Mouse (Mus musculus): ENCODE data around the gene Tpp1. TPM values are rescaled to one million over a fixed set of nuclear protein-coding genes. Genes with fewer than 3 reads are reported as not detected.
"Not testable (repeated sequence)": the region's sequence is repeated elsewhere in the genome, so short reads cannot be mapped to it uniquely, and the experiment has no call there.

Gene Tpp1
- polyA plus RNA-seq, 1 experiment = 93.2 TPM

GRCm38 (mm10) chr7:105767729-105768165, 15.7 kb upstream of the Tpp1 start:
- TF ChIP-seq POLR2A (IDR thresholded peaks at IDR 0.05; ENCODE audit: extremely low read depth, insufficient read depth, low read length) (no peak), CTCF (IDR thresholded peaks at IDR 0.05; ENCODE audit: extremely low read depth, insufficient read depth, low read length) (no peak)
- Histone ChIP-seq H3K27ac (ENCODE audit: insufficient read depth, low read length) (no peak overlapping the region), H3K4me3 (ENCODE audit: insufficient read depth, low read length) (no peak overlapping the region), H3K4me1 (ENCODE audit: control insufficient read depth, insufficient read depth, low read length) (peaks cover 3% of the 10 kb centered on the region; the same call in 1 of the 2 replicates)

- H3K4me3 ChIP-seq (ENCODE audit: insufficient read depth, low read length) = no peak overlapping the region
- no peak overlapping the region for H3K27ac ChIP-seq (ENCODE audit: insufficient read depth, low read length)
- TF ChIP-seq POLR2A (IDR thresholded peaks at IDR 0.05; ENCODE audit: extremely low read depth, insufficient read depth, low read length) (no peak), CTCF (IDR thresholded peaks at IDR 0.05; ENCODE audit: extremely low read depth, insufficient read depth, low read length) (no peak)
- H3K4me1 ChIP-seq (ENCODE audit: control insufficient read depth, insufficient read depth, low read length) = peaks cover 3% of the 10 kb centered on the region; the same call in 1 of the 2 replicates
Observed at GRCm38 (mm10) chr7:105764331-105764730, 12.3 kb upstream of the Tpp1 start.

GRCm38 (mm10) chr7:105762517-105763270, 10.7 kb upstream of the Tpp1 start:
- TF ChIP-seq POLR2A (IDR thresholded peaks at IDR 0.05; ENCODE audit: extremely low read depth, insufficient read depth, low read length) (no peak), CTCF (IDR thresholded peaks at IDR 0.05; ENCODE audit: extremely low read depth, insufficient read depth, low read length) (no peak)
- Histone ChIP-seq H3K4me1 (ENCODE audit: control insufficient read depth, insufficient read depth, low read length) (peaks cover 3% of the 10 kb centered on the region; the same call in 1 of the 2 replicates), H3K4me3 (ENCODE audit: insufficient read depth, low read length) (peak overlapping the region; percentile 26), H3K27ac (ENCODE audit: insufficient read depth, low read length) (no peak overlapping the region)

- TF ChIP-seq POLR2A (IDR thresholded peaks at IDR 0.05; ENCODE audit: extremely low read depth, insufficient read depth, low read length) (no peak), CTCF (IDR thresholded peaks at IDR 0.05; ENCODE audit: extremely low read depth, insufficient read depth, low read length) (no peak)
- Histone ChIP-seq H3K4me1 (ENCODE audit: control insufficient read depth, insufficient read depth, low read length) (no peaks in the 10 kb centered on the region), H3K27ac (ENCODE audit: insufficient read depth, low read length) (no peak overlapping the region), H3K4me3 (ENCODE audit: insufficient read depth, low read length) (peak overlapping the region; percentile 26)
Observed at GRCm38 (mm10) chr7:105761813-105762484, 9.9 kb upstream of the Tpp1 start.

- peaks cover 3% of the 10 kb centered on the region; the same call in 1 of the 2 replicates for H3K4me1 ChIP-seq (ENCODE audit: control insufficient read depth, insufficient read depth, low read length)
- no peak overlapping the region for H3K27ac ChIP-seq (ENCODE audit: insufficient read depth, low read length)
- no peak overlapping the region for H3K4me3 ChIP-seq (ENCODE audit: insufficient read depth, low read length)
- TF ChIP-seq POLR2A (IDR thresholded peaks at IDR 0.05; ENCODE audit: extremely low read depth, insufficient read depth, low read length) (no peak), CTCF (IDR thresholded peaks at IDR 0.05; ENCODE audit: extremely low read depth, insufficient read depth, low read length) (no peak)
Observed at GRCm38 (mm10) chr7:105753281-105753680, 1.2 kb upstream of the Tpp1 start.

GRCm38 (mm10) chr7:105752716-105753115, 681 bp upstream of the Tpp1 start:
- Histone ChIP-seq H3K4me1 (ENCODE audit: control insufficient read depth, insufficient read depth, low read length) (peaks cover 3% of the 10 kb centered on the region; the same call in 1 of the 2 replicates), H3K27ac (ENCODE audit: insufficient read depth, low read length) (no peak overlapping the region), H3K4me3 (ENCODE audit: insufficient read depth, low read length) (no peak overlapping the region)
- TF ChIP-seq POLR2A (IDR thresholded peaks at IDR 0.05; ENCODE audit: extremely low read depth, insufficient read depth, low read length) = no peak
- TF ChIP-seq CTCF (IDR thresholded peaks at IDR 0.05; ENCODE audit: extremely low read depth, insufficient read depth, low read length) = no peak

GRCm38 (mm10) chr7:105747776-105748175, 4.3 kb downstream of the Tpp1 start:
- TF ChIP-seq CTCF (IDR thresholded peaks at IDR 0.05; ENCODE audit: extremely low read depth, insufficient read depth, low read length) = no peak
- TF ChIP-seq POLR2A (IDR thresholded peaks at IDR 0.05; ENCODE audit: extremely low read depth, insufficient read depth, low read length) = no peak
- H3K4me1 ChIP-seq (ENCODE audit: control insufficient read depth, insufficient read depth, low read length) = peaks cover 3% of the 10 kb centered on the region; the same call in 1 of the 2 replicates
- no peak overlapping the region for H3K27ac ChIP-seq (ENCODE audit: insufficient read depth, low read length)
- H3K4me3 ChIP-seq (ENCODE audit: insufficient read depth, low read length) = no peak overlapping the region

GRCm38 (mm10) chr7:105743926-105744590, 8.0 kb downstream of the Tpp1 start, which contains the start of gene Taf10:
TSS of gene Taf10 (minus strand) at chr7:105744361.
- no peaks in the 10 kb centered on the region for H3K4me1 ChIP-seq (ENCODE audit: control insufficient read depth, insufficient read depth, low read length)
- 0 out of 2 replicates have a peak within 1 kb of the TSS, but pooled peaks have one; percentile 17 for H3K27ac ChIP-seq (ENCODE audit: insufficient read depth, low read length)
- TF ChIP-seq POLR2A (IDR thresholded peaks at IDR 0.05; ENCODE audit: extremely low read depth, insufficient read depth, low read length) (peak; percentile 80), CTCF (IDR thresholded peaks at IDR 0.05; ENCODE audit: extremely low read depth, insufficient read depth, low read length) (no peak)
- H3K4me3 ChIP-seq (ENCODE audit: insufficient read depth, low read length) = peak within 1 kb of the TSS; percentile 84

GRCm38 (mm10) chr7:105743246-105743925, 8.6 kb downstream of the Tpp1 start:
- 0 out of 2 replicates have a peak overlapping the region, but pooled peaks have one; percentile 17 for H3K27ac ChIP-seq (ENCODE audit: insufficient read depth, low read length)
- H3K4me3 ChIP-seq (ENCODE audit: insufficient read depth, low read length) = peak overlapping the region; percentile 84
- not testable (repeated sequence) for H3K4me1 ChIP-seq (ENCODE audit: control insufficient read depth, insufficient read depth, low read length)

GRCm38 (mm10) chr7:105742539-105743215, 9.4 kb downstream of the Tpp1 start:
- H3K4me3 ChIP-seq (ENCODE audit: insufficient read depth, low read length) = peak overlapping the region; percentile 84; the same call in 1 of the 2 replicates
- not testable (repeated sequence) for H3K27ac ChIP-seq (ENCODE audit: insufficient read depth, low read length); H3K4me1 ChIP-seq (ENCODE audit: control insufficient read depth, insufficient read depth, low read length)
